Mouse (Mus musculus) heart, adult 2 months (tissue): ENCODE measurements around the gene Zbtb9. TPM values are rescaled to one million over a fixed set of nuclear protein-coding genes. Genes with fewer than 3 reads are reported as not detected.

Experiments
- DNase-seq, 2 experiments: peaks; one replicate each; pipeline ENCODE4 v3.0.0; 2021
- H3K27ac ChIP-seq: fragments of 200-600 bp; 2 replicates; pipeline ENCODE4 v1.8.1; 2022
- H3K27me3 ChIP-seq: fragments of 200-500 bp; 2 replicates; pipeline ENCODE4 v1.6.1; 2012; ENCODE audit warnings: mild to moderate bottlenecking, low read length, inconsistent platforms, mixed read lengths; ENCODE audit not compliant: control insufficient read depth, insufficient read depth
- H3K36me3 ChIP-seq: fragments of 200-500 bp; 2 replicates; pipeline ENCODE4 v1.6.1; 2012; ENCODE audit warnings: low read length, inconsistent platforms; ENCODE audit not compliant: control insufficient read depth, insufficient read depth
- H3K4me1 ChIP-seq: fragments of 200-500 bp; 2 replicates; pipeline ENCODE4 v1.6.1; 2011; ENCODE audit warnings: low read length; ENCODE audit not compliant: control insufficient read depth, insufficient read depth
- H3K4me3 ChIP-seq: fragments of 200-600 bp; 2 replicates; pipeline ENCODE4 v1.8.1; 2022
- H3K79me2 ChIP-seq: fragments of 200-500 bp; replicated peaks from 2 replicates; pipeline ENCODE4 v1.6.1; 2012; ENCODE audit warnings: mild to moderate bottlenecking, inconsistent platforms, low read length, moderate library complexity, mixed read lengths; ENCODE audit not compliant: control insufficient read depth, insufficient read depth
- H3K9ac ChIP-seq: fragments of 200-500 bp; 2 replicates; pipeline ENCODE4 v1.6.1; 2012; ENCODE audit warnings: low read depth, mild to moderate bottlenecking, control low read depth, inconsistent platforms, low read length, mixed read lengths
- CTCF ChIP-seq: fragments of 200-600 bp; IDR thresholded peaks from 2 replicates; pipeline ENCODE4 v1.8.1; 2022; ENCODE audit warnings: antibody characterized with exemption, mild to moderate bottlenecking, moderate library complexity
- EP300 ChIP-seq: fragments of 200-500 bp; IDR thresholded peaks from 2 replicates; pipeline ENCODE4 v1.6.1; 2011; ENCODE audit warnings: low read depth, low read length, control low read depth; ENCODE audit not compliant: insufficient read depth
- POLR2A ChIP-seq: fragments of 200-500 bp; IDR thresholded peaks from 2 replicates; pipeline ENCODE4 v1.6.1; 2011; ENCODE audit warnings: mild to moderate bottlenecking, low read depth, low read length, control low read depth; ENCODE audit not compliant: insufficient read depth
- WGBS: fragments of 180-500 bp; shearing (Covaris S2); methylation state at CpG from one replicate; pipeline ENCODE4 v1.1.7; 2018; 5-methylcytosine and 5-hydroxymethylcytosine counted together
- intact Hi-C: fragments of 180-260 bp; cut with DNase I; formaldehyde crosslinking; loops from one replicate; pipeline ENCODE4 v1.15.1; 2025
- polyA plus RNA-seq: library from polyadenylated mRNA; depleted of rRNA; stranded (reverse); fragments of >200 nt; gene quantifications from 2 replicates; pipeline ENCODE4 v1.2.3, GENCODE M21; 2012
- total RNA-seq, 2 experiments: library from RNA; stranded (reverse); gene quantifications; 2 replicates each; pipeline ENCODE4 v1.2.3; 2021

The Zbtb9 gene
- total and polyA plus RNA-seq, 3 experiments, result 1.5 to 3.5 (median 2.4) TPM

GRCm38 (mm10) chr17:26933885-26934827 is 38.8 kb upstream of the Zbtb9 start:
- no peaks in the 10 kb centered on the region for H3K27me3 ChIP-seq
- intact Hi-C loops, result loop anchor here (5.0 kb wide), 2 partner anchors 93 to 217 kb away; partner anchors contain the start of genes Bak1 and Crebrf
- DNase-seq, result no peak
- H3K79me2 ChIP-seq, result no peaks in the 10 kb centered on the region
- H3K27ac ChIP-seq, result peak overlapping the region; percentile 95
- H3K9ac ChIP-seq, result peak overlapping the region; percentile 86
- no peaks in the 10 kb centered on the region; the same call in 1 of the 2 replicates for H3K36me3 ChIP-seq
- H3K4me3 ChIP-seq, result peak overlapping the region; percentile 99
- 76% methylated on average over 16 of the region's 16 CpGs for WGBS
- TF ChIP-seq EP300 (no peak), POLR2A (no peak), CTCF (no peak)
- peaks cover 2% of the 10 kb centered on the region for H3K4me1 ChIP-seq

GRCm38 (mm10) chr17:26935027-26935426 is 37.9 kb upstream of the Zbtb9 start:
- H3K9ac ChIP-seq, result no peak overlapping the region
- no peaks in the 10 kb centered on the region; the same call in 1 of the 2 replicates for H3K36me3 ChIP-seq
- peaks cover 4% of the 10 kb centered on the region for H3K4me1 ChIP-seq
- no peak for TF ChIP-seq EP300
- TF ChIP-seq CTCF, result no peak
- no peak for TF ChIP-seq POLR2A
- H3K27me3 ChIP-seq, result no peaks in the 10 kb centered on the region
- H3K27ac ChIP-seq, result no peak overlapping the region
- intact Hi-C loops, result no loop called here
- no peaks in the 10 kb centered on the region for H3K79me2 ChIP-seq
- no peak overlapping the region for H3K4me3 ChIP-seq
- 91% methylated on average over 9 of the region's 9 CpGs for WGBS
- no peak for DNase-seq

- DNase-seq, result no peak
- H3K4me1 ChIP-seq, result peaks cover 5% of the 10 kb centered on the region
- WGBS, result 85% methylated on average over 12 of the region's 12 CpGs
Measured at GRCm38 (mm10) chr17:26936453-26936852, 36.5 kb upstream of the Zbtb9 start.

GRCm38 (mm10) chr17:26936921-26937695 is 35.9 kb upstream of the Zbtb9 start:
- intact Hi-C loops, result no loop called here
- H3K27me3 ChIP-seq, result no peaks in the 10 kb centered on the region
- no peaks in the 10 kb centered on the region for H3K79me2 ChIP-seq
- peaks cover 5% of the 10 kb centered on the region for H3K4me1 ChIP-seq
- TF ChIP-seq EP300 (no peak), POLR2A (no peak), CTCF (no peak)
- H3K27ac ChIP-seq, result no peak overlapping the region
- H3K36me3 ChIP-seq, result no peaks in the 10 kb centered on the region; the same call in 1 of the 2 replicates
- H3K9ac ChIP-seq, result no peak overlapping the region
- DNase-seq, result no peak
- WGBS, result 82% methylated on average over 15 of the region's 15 CpGs
- no peak overlapping the region for H3K4me3 ChIP-seq

More at GRCm38 (mm10) chr17:26936453-26936852, 36.5 kb upstream of the Zbtb9 start:
- Histone ChIP-seq H3K36me3 (no peaks in the 10 kb centered on the region; the same call in 1 of the 2 replicates), H3K4me3 (no peak overlapping the region), H3K27me3 (no peaks in the 10 kb centered on the region), H3K27ac (no peak overlapping the region), H3K79me2 (no peaks in the 10 kb centered on the region), H3K9ac (no peak overlapping the region)
- TF ChIP-seq EP300, result no peak
- no peak for TF ChIP-seq POLR2A
- TF ChIP-seq CTCF, result no peak
- intact Hi-C loops, result no loop called here

- Histone ChIP-seq H3K79me2 (no peaks in the 10 kb centered on the region), H3K9ac (peak overlapping the region; percentile 67), H3K27ac (peak overlapping the region; percentile 92), H3K4me1 (peaks cover 5% of the 10 kb centered on the region), H3K36me3 (no peaks in the 10 kb centered on the region; the same call in 1 of the 2 replicates), H3K27me3 (no peaks in the 10 kb centered on the region), H3K4me3 (peak overlapping the region; percentile 69)
- no peak for DNase-seq
- WGBS, result 51% methylated on average over 16 of the region's 16 CpGs
- intact Hi-C loops, result loop anchor here (2.0 kb wide), 1 partner anchor 35 kb away; the partner anchor contains the start of gene Zbtb9
- no peak for TF ChIP-seq POLR2A
- TF ChIP-seq EP300, result no peak
- no peak for TF ChIP-seq CTCF
Measured at GRCm38 (mm10) chr17:26937883-26938695, 34.9 kb upstream of the Zbtb9 start.
